Mouse (Mus musculus) gastrocnemius, adult 2 months (tissue): ENCODE data around the gene BC025446. TPM values are rescaled to one million over a fixed set of nuclear protein-coding genes. Genes with fewer than 3 reads are reported as not detected.
"Not testable (repeated sequence)": the region's sequence is repeated elsewhere in the genome, so short reads cannot be mapped to it uniquely, and the experiment has no call there.

Source experiments
- DNase-seq: peaks from one replicate; pipeline ENCODE4 v3.0.0; 2022
- H3K27ac ChIP-seq: fragments of 200-600 bp; 2 replicates; pipeline ENCODE4 v1.8.1; 2022; ENCODE audit warnings: mild to moderate bottlenecking
- H3K4me3 ChIP-seq: fragments of 200-600 bp; 2 replicates; pipeline ENCODE4 v1.8.1; 2022; ENCODE audit warnings: mild to moderate bottlenecking, moderate library complexity
- CTCF ChIP-seq: fragments of 200-600 bp; IDR thresholded peaks from 2 replicates; pipeline ENCODE4 v1.8.1; 2022; ENCODE audit warnings: antibody characterized with exemption, mild to moderate bottlenecking, moderate library complexity
- intact Hi-C: fragments of 180-260 bp; cut with DNase I; formaldehyde crosslinking; loops from one replicate; pipeline ENCODE4 v1.15.1; 2025
- long read RNA-seq, 2 experiments: library from polyadenylated mRNA; stranded (forward); transcript quantifications; one replicate each; pipeline ENCODE4 v2.0.0; 2021
- total RNA-seq, 2 experiments: library from RNA; stranded (reverse); gene quantifications; 2 replicates each; pipeline ENCODE4 v1.2.3; 2021

BC025446 gene
- total RNA-seq: not detected
- long read RNA-seq, experiment 1: 0 reads
- long read RNA-seq, experiment 2: 0 reads

DNA sequence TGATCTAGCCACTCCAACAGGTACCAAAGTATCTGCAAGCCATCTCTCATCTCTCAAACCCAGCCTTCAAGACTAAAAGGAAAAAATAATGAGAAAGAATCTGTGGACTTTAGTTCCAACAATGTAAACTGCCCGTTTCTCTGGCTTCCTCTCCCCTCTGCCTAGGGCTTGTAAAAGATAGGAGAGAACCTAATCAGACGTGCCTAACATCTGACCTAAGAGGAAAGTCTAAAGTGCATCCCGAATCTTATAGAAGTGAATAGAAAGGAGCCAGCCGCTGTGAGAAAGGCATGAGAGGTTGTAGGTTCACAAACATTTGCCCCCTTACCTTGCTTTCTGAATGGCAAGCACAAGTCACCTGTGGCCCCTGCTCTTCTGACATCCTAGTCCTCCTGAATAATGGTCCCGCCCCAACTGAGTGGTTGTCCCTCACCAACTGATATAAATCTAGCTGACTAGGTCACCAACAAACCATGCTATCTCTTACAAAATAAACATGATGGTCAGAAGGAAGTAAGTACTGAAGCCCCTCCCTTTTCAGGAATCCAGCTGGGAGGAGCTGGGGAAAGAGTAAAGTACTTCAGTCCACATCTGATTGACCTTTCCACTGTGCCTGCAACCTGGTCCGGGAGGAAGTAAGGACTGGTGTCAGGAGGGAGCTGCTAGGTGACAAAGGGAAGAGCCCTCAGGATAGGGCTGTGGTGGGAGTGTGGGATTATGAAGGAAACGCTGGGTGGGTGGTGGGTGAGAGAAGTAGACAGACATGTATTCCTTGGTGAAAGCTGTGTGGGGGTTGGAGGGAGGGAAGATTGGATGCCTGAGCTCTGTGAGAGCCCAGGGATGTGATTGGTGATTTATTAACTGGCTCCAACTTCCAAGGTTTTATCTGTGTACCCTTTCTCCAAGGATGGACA is at the start of gene BC025446:
Gene BC025446 (plus strand): TSS at position 599 of the 914 bp plus-strand sequence.
- no peak for TF ChIP-seq CTCF
- no peak within 1 kb of the TSS for H3K4me3 ChIP-seq
- no peak for DNase-seq
- H3K27ac ChIP-seq: no peak within 1 kb of the TSS
- intact Hi-C loops: no loop called here

GRCm38 (mm10) chr15:75175506-75175905 is 40.7 kb upstream of the BC025446 start:
- DNase-seq: no peak
- intact Hi-C loops: no loop called here
- peak; percentile 57 for TF ChIP-seq CTCF
- Histone ChIP-seq H3K27ac (no peak overlapping the region), H3K4me3 (no peak overlapping the region)

GRCm38 (mm10) chr15:75186291-75186690 is 29.9 kb upstream of the BC025446 start:
- TF ChIP-seq CTCF: no peak
- DNase-seq: no peak

DNA sequence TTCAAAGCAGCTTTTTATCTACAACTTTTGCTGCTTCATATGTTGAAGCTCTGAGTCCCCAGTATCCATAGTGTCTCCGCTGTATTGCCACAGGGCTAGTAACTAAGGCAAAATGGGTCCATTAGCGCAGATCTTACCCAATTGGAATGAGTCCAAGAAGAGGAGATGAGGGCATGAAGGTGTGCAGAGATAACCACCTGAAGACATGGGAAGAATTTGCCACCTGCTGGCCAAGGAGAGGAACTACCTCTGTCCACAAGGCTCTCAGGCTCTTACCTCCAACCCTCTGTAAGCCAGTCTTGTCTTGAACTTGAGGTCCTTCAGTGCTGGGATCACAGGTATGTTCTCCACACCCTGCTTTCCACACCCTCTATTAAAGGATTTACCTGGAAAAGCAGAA is 27.1 kb upstream of the BC025446 start:
- no peak overlapping the region for H3K4me3 ChIP-seq
- TF ChIP-seq CTCF: peak; percentile 47
- no peak for DNase-seq
- intact Hi-C loops: no loop called here
- H3K27ac ChIP-seq: no peak overlapping the region

More at GRCm38 (mm10) chr15:75186291-75186690, 29.9 kb upstream of the BC025446 start:
- Histone ChIP-seq H3K4me3 (no peak overlapping the region), H3K27ac (no peak overlapping the region)
- intact Hi-C loops: no loop called here

DNA sequence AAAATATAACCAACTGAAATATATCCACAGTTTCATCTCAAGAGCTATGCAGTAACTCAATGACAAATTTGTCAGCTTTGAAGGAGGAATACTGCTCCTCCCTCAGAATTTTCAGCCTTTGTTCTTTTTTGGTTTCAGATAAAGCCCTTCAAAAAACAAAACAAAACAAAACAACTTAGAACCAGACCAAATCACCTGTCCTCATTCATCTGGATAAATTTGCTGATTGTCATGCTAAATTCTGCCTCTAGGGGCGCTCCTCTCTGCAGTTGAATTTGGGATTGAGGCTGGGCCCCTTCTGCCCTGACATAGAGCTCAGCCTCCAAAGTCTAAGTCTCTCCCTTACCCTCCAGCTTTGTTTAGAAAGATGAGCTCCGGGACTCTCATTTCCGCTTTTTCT is 25.6 kb upstream of the BC025446 start:
- intact Hi-C loops, H3K4me3 ChIP-seq, H3K27ac ChIP-seq, DNase-seq: not testable (repeated sequence)
- peak; percentile 51 for TF ChIP-seq CTCF

- no peak for TF ChIP-seq CTCF
- DNase-seq: no peak
- intact Hi-C loops: no loop called here
- H3K27ac ChIP-seq: no peak overlapping the region
- H3K4me3 ChIP-seq: no peak overlapping the region
Measured at GRCm38 (mm10) chr15:75216831-75217230, 655 bp downstream of the BC025446 start.

- H3K4me3 ChIP-seq: no peak overlapping the region
- TF ChIP-seq CTCF: no peak
- no peak for DNase-seq
- H3K27ac ChIP-seq: no peak overlapping the region
- intact Hi-C loops: no loop called here
Measured at GRCm38 (mm10) chr15:75221942-75222341, 5.8 kb downstream of the BC025446 start.

DNA sequence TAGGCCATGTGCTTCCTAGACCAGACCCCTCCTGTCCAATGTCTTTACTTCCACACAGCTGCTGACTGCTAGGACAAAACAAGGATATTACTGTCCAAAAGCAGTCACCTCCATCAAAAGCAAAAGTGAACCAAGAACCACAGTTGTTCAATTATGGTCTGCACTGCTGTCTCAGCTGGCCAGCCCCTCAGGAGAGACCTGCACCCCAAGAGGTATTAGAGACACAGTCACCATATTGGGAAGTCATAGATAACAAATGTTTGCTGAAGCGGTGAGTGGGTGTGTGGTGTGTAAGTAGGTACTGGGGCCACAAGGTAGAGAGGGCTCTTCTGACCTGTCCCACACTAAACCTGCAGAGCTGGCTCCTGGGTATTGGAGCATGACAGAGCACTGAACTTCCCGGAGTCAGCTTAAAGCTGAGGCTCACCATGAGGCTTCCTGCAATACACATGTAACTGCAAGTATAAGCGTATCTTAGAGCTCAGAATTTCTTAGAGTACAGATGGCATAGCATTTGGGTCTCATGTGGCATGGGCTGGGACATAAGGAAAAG is 21.6 kb downstream of the BC025446 start:
- no peak for DNase-seq
- TF ChIP-seq CTCF: no peak
- H3K27ac ChIP-seq: no peak overlapping the region
- intact Hi-C loops: no loop called here
- no peak overlapping the region for H3K4me3 ChIP-seq

DNA sequence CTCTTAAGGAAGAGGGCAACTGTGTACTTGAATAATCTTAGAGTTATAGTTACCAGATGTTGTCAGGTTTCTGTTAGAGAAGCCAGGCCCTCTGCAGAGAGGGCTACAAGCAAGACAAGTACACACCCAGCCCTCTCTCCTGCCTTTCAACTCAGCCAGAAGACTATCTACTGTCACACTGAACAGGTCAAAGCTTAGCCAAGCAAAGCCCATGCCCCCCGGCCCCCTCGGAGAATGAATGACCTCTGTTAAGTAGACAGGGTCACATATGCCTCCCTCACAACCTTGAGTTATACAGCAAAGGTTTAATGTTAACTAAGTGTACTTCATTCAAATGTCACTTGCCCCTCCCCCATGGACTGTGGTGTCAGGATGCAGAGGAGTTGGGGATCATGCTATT is 24.4 kb downstream of the BC025446 start:
- Histone ChIP-seq H3K27ac (no peak overlapping the region), H3K4me3 (no peak overlapping the region)
- no peak for DNase-seq
- intact Hi-C loops: no loop called here
- no peak for TF ChIP-seq CTCF

GRCm38 (mm10) chr15:75242756-75243640 is 26.8 kb downstream of the BC025446 start:
- intact Hi-C loops: no loop called here
- no peak for TF ChIP-seq CTCF
- no peak overlapping the region for H3K4me3 ChIP-seq

GRCm38 (mm10) chr15:75254671-75255070 is 38.5 kb downstream of the BC025446 start:
- intact Hi-C loops: no loop called here
- Histone ChIP-seq H3K27ac (no peak overlapping the region), H3K4me3 (no peak overlapping the region)
- TF ChIP-seq CTCF: no peak
- no peak for DNase-seq

More at GRCm38 (mm10) chr15:75242756-75243640, 26.8 kb downstream of the BC025446 start:
- no peak for DNase-seq
- H3K27ac ChIP-seq: no peak overlapping the region

- no peak for TF ChIP-seq CTCF
- intact Hi-C loops: no loop called here
- no peak overlapping the region for H3K4me3 ChIP-seq
- DNase-seq: no peak
- H3K27ac ChIP-seq: no peak overlapping the region
Measured at GRCm38 (mm10) chr15:75265863-75266262, 49.7 kb downstream of the BC025446 start.
